Mouse (Mus musculus) heart, embryonic 13.5 days (tissue): Measurements from ENCODE around the gene Gpsm2. TPM values are rescaled to one million over a fixed set of nuclear protein-coding genes. Genes with fewer than 3 reads are reported as not detected.

Experiments
- ATAC-seq: fragments of 200-750 bp; cut with Nextera tagmentation; 2 replicates; pipeline ENCODE4 v1.8.0; 2017; ENCODE audit warnings: moderate TSS enrichment; ENCODE audit not compliant: insufficient number of reproducible peaks, low FRiP score, low TSS enrichment; ENCODE audit errors: extremely low read depth
- H3K27ac ChIP-seq: fragments of 300-500 bp; sonication (generic); replicated peaks from 2 replicates; pipeline ENCODE4 v1.5.1; 2015; ENCODE audit warnings: moderate library complexity, mild to moderate bottlenecking, inconsistent platforms
- H3K27me3 ChIP-seq: fragments of 300-500 bp; sonication (generic); replicated peaks from 2 replicates; pipeline ENCODE4 v1.6.1; 2015; ENCODE audit warnings: mild to moderate bottlenecking, inconsistent platforms
- H3K36me3 ChIP-seq: fragments of 300-500 bp; sonication (generic); 2 replicates; pipeline ENCODE4 v1.6.1; 2015; ENCODE audit warnings: mild to moderate bottlenecking, inconsistent platforms
- H3K4me1 ChIP-seq: fragments of 300-500 bp; sonication (generic); 2 replicates; pipeline ENCODE4 v1.6.1; 2015; ENCODE audit warnings: inconsistent platforms
- H3K4me2 ChIP-seq: fragments of 300-500 bp; sonication (generic); 2 replicates; pipeline ENCODE4 v1.6.1; 2015; ENCODE audit warnings: inconsistent platforms, mild to moderate bottlenecking, moderate library complexity
- H3K4me3 ChIP-seq: fragments of 300-500 bp; sonication (generic); 2 replicates; pipeline ENCODE4 v1.5.1; 2015; ENCODE audit warnings: moderate library complexity, mild to moderate bottlenecking, inconsistent platforms
- H3K9ac ChIP-seq: fragments of 300-500 bp; sonication (generic); 2 replicates; pipeline ENCODE4 v1.6.1; 2015; ENCODE audit warnings: inconsistent platforms, mild to moderate bottlenecking, moderate library complexity
- H3K9me3 ChIP-seq: fragments of 300-500 bp; sonication (generic); 2 replicates; pipeline ENCODE4 v1.6.1; 2016; ENCODE audit warnings: inconsistent platforms
- WGBS: fragments of 180-500 bp; shearing (Covaris S2); methylation state at CpG from one replicate; pipeline ENCODE4 v1.1.7; 2015; ENCODE audit warnings: mixed read lengths; 5-methylcytosine and 5-hydroxymethylcytosine counted together
- polyA plus RNA-seq: library from polyadenylated mRNA; unstranded; fragments of >200 nt; fragmentation: Nextera tagmentation; extraction: Ambion mirVana; gene quantifications from 2 replicates; pipeline ENCODE4 v1.2.1, GENCODE M21; 2015

Gpsm2 gene
- polyA plus RNA-seq, 1 experiment from 2014 or later: 27.1 TPM

DNA sequence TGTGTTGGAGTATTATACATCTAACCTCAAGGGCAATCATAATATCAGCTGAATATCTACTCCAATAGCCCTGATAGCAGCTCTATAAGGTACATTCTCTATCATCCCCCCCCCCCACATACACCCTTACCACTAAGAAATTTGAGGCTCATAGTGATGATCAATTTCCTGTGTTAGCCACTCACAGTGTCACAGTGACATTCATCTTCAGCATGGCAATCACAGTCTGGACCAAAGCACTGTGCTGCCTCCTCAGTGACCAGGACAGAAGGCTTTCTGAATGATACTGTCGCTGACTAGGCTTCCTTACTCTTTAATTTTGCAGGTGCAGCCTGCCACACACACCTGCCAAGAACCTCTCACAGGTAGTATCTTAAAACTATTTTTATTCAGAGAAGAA, 34.0 kb upstream of the Gpsm2 start:
- Histone ChIP-seq H3K4me3 (no peak overlapping the region), H3K4me2 (no peak overlapping the region), H3K9ac (no peak overlapping the region), H3K9me3 (no peaks in the 10 kb centered on the region), H3K36me3 (no peaks in the 10 kb centered on the region), H3K27ac (no peak overlapping the region), H3K27me3 (peaks cover 9% of the 10 kb centered on the region), H3K4me1 (no peaks in the 10 kb centered on the region)
- 67% methylated on average over 1 of the region's 1 CpGs for WGBS
- ATAC-seq: no peak

DNA sequence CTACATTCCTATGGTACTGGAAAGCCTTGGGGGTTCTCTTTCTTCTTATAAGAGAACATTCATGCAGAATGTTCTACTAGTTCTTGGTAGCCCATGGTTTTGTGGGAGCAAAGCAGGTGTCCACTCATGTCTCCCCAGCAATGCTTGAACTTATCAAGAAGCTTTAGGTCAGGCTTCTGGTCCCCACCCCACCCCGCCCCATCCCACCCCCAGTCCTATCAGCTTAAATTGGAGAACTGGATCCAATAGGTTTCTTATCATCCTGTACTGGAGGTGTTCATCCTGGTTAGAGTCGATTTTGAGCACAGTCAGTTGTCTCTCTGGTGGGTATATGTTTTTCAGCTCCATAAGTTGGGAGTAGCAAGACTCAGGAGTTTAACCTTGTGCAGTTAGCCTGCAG, 33.4 kb upstream of the Gpsm2 start:
- no peak overlapping the region for H3K27ac ChIP-seq
- H3K36me3 ChIP-seq: no peaks in the 10 kb centered on the region
- H3K4me3 ChIP-seq: no peak overlapping the region
- H3K9ac ChIP-seq: no peak overlapping the region
- no peak overlapping the region for H3K4me2 ChIP-seq
- ATAC-seq: no peak
- peaks cover 9% of the 10 kb centered on the region for H3K27me3 ChIP-seq
- WGBS: 64% methylated on average over 2 of the region's 2 CpGs
- no peaks in the 10 kb centered on the region for H3K9me3 ChIP-seq
- H3K4me1 ChIP-seq: no peaks in the 10 kb centered on the region

DNA sequence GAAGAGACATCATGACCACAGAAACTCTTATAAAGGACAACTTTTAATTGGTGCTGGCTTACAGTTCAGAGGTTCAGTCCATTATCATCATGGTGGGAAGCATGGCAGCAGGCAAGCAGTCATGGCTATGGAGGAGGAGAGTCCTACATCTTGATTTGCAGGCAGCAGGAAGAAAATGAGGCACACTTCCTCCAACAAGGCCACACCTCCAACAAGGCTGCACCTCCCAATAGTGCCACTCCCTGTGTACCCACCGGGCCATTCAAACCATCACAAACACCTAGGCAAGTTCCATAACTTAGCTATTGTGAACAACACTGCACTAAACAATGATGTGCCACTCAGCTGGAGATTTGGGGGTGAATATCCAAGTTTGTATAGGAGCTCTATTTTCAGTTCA, 32.4 kb upstream of the Gpsm2 start:
- Histone ChIP-seq H3K36me3 (no peaks in the 10 kb centered on the region), H3K9ac (no peak overlapping the region), H3K4me3 (no peak overlapping the region), H3K4me1 (no peaks in the 10 kb centered on the region), H3K4me2 (no peak overlapping the region), H3K27me3 (peaks cover 9% of the 10 kb centered on the region), H3K27ac (no peak overlapping the region), H3K9me3 (no peaks in the 10 kb centered on the region)
- ATAC-seq: no peak
- WGBS: 68% methylated on average over 1 of the region's 1 CpGs

DNA sequence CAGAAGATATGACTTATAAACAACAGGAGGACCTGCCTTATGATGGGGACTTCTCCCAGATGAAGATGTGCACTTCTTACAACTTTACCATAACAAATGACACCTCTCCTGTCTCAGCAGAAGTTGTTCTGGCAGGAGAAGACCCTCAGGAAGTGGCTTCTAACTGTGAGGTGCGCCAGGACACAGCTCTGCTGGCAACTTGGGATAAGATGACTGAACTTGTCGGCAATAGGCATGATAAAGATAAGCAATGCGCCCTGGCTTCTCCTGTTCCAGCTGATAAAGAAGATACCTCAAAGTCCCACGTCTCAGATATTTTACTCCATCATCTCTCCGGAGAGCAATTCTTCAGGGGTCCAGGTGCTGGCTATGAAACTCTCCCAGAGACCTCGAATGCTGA, 29.6 kb upstream of the Gpsm2 start:
- H3K4me2 ChIP-seq: no peak overlapping the region
- no peak overlapping the region for H3K9ac ChIP-seq
- no peak overlapping the region for H3K27ac ChIP-seq
- no peaks in the 10 kb centered on the region for H3K27me3 ChIP-seq
- ATAC-seq: no peak
- 41% methylated on average over 6 of the region's 6 CpGs for WGBS
- no peak overlapping the region for H3K4me3 ChIP-seq
- no peaks in the 10 kb centered on the region for H3K36me3 ChIP-seq
- H3K9me3 ChIP-seq: no peaks in the 10 kb centered on the region
- no peaks in the 10 kb centered on the region for H3K4me1 ChIP-seq

DNA sequence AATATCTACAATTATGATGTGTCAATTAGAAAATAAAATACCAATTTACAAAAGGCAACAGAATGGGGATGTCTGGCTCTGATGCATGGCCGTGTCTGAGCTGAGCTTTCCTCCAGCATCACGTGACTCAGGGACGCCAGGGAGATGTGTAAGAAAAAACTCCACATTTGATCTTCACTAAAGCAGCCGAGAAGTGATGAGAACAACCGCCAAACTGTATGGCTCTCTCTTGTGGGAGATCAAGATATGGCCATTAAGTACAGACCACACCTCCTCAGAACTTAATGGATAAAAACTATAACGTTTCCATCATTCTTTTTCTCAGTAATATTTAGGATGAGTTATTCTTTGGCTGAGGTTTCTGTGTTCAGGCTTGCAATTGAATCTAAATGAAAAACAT, 29.0 kb upstream of the Gpsm2 start:
- Histone ChIP-seq H3K4me2 (no peak overlapping the region), H3K36me3 (no peaks in the 10 kb centered on the region), H3K27me3 (no peaks in the 10 kb centered on the region), H3K9me3 (no peaks in the 10 kb centered on the region), H3K4me1 (no peaks in the 10 kb centered on the region), H3K9ac (no peak overlapping the region), H3K4me3 (no peak overlapping the region), H3K27ac (no peak overlapping the region)
- ATAC-seq: no peak
- 58% methylated on average over 6 of the region's 6 CpGs for WGBS

DNA sequence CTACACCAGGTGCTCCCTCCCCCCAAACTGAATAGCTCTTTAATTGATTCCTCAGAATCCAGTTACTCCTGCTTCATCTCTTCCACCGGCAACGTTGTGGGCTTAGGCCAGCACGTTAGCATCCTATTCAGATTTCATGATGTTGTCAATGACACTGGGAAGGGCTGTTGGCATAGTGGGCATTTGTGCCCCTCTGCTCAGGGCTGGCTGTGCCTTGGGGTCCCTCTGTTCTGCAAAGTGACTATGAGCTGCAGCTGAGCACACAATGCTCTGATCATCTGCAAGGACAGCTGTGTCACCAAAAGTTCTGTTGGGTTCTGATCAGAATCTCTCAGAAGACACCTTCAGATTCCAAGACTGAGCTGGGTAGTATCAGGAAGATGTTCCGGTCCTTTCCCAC, 22.0 kb upstream of the Gpsm2 start:
- no peak for ATAC-seq
- H3K4me1 ChIP-seq: peaks cover 6% of the 10 kb centered on the region; the same call in 1 of the 2 replicates
- no peak overlapping the region for H3K27ac ChIP-seq
- H3K9ac ChIP-seq: no peak overlapping the region
- no peak overlapping the region for H3K4me3 ChIP-seq
- no peaks in the 10 kb centered on the region for H3K9me3 ChIP-seq
- no peaks in the 10 kb centered on the region for H3K27me3 ChIP-seq
- WGBS: 77% methylated on average over 4 of the region's 4 CpGs
- no peak overlapping the region for H3K4me2 ChIP-seq
- H3K36me3 ChIP-seq: no peaks in the 10 kb centered on the region

DNA sequence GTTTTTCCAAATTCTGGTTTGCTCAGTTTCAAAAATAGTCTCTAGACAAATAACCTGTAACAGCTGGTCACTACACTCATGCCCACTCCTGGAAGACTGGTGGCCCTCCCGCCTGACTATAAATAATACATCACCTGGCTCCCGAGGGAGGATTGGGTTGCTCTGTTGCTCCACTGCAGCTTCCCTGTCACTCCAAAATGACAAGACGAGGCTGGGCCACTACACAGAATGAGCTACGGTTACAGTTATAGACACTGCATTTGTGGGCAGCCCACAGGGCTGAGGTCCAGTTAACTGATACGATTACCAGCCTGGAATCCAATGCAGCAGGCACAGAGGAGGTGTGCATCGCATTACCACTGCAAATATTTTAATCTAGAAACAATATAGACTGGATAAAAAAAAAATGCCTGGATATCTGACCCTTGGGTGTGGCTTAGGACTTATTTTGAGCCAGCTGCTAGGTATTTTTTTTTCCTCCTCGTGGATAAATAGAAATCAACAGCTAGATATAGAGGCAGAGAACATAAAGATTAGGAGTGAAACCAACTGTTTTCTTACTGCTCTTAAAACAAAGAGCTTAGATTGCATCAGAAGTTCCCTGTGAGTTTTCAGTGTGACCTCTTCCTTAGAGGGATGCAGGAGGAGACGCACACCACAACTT, 17.1 kb upstream of the Gpsm2 start, which contains the start of gene Aknad1:
Gene Aknad1, plus strand, starts transcription at position 614 of the 664 bp plus-strand sequence.
- H3K27me3 ChIP-seq: no peaks in the 10 kb centered on the region

DNA sequence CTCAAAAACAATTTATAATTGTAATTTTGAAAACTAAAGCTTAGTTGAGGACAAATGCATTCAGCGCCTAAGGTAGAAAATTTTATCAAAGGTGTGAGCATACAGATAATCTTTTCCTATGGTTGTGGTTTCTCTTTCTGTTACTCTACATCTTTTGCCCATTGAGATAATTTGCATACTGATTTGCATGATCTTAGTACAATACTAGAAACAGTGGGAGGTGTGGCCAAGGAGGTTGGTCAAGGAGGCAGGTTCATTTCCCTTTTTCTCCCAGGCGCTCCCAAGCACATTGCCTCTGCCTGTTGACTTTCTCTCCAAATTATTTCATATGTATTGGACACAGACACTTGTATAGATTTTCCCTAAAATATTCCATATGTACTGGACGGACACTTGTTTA, 15.7 kb upstream of the Gpsm2 start:
- no peaks in the 10 kb centered on the region for H3K9me3 ChIP-seq
- H3K36me3 ChIP-seq: no peaks in the 10 kb centered on the region
- no peak overlapping the region for H3K9ac ChIP-seq
- no peak for ATAC-seq
- H3K4me1 ChIP-seq: no peaks in the 10 kb centered on the region
- no peak overlapping the region for H3K4me3 ChIP-seq
- no peak overlapping the region for H3K4me2 ChIP-seq
- H3K27me3 ChIP-seq: no peaks in the 10 kb centered on the region
- H3K27ac ChIP-seq: no peak overlapping the region
- 86% methylated on average over 3 of the region's 3 CpGs for WGBS

More for the DNA sequence above, 17.1 kb upstream of the Gpsm2 start, which contains the start of gene Aknad1:
- H3K27ac ChIP-seq: no peak within 1 kb of the TSS
- 52% methylated on average over 8 of the region's 8 CpGs for WGBS
- no peak within 1 kb of the TSS for H3K9ac ChIP-seq
- no peaks in the 10 kb centered on the region for H3K9me3 ChIP-seq
- no peaks in the 10 kb centered on the region for H3K4me1 ChIP-seq
- H3K4me2 ChIP-seq: no peak within 1 kb of the TSS
- H3K4me3 ChIP-seq: no peak within 1 kb of the TSS
- H3K36me3 ChIP-seq: no peaks in the 10 kb centered on the region
- ATAC-seq: no peak

DNA sequence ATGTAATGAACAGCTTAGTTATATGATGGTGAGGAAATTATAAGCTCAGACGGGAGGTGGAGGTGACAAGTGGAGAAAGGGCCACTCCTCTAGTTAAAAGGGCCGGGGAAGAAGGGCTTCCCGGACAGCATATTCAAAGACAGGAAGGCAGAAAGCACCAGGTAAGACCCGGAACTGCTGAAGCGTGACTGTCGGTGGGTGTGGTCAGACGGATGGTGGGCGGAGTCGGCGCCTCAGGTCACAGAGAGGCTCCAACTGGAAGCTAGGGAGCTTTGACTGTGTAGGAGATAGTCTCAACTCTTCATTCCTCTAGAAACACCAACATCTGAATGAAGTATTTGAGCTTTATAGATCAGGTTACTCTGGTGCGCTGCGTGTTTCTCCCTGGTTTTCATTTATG, 8.2 kb upstream of the Gpsm2 start:
- no peak for ATAC-seq
- WGBS: 30% methylated on average over 12 of the region's 12 CpGs
- Histone ChIP-seq H3K4me1 (no peaks in the 10 kb centered on the region), H3K4me2 (peak overlapping the region; percentile 38), H3K27ac (no peak overlapping the region), H3K27me3 (no peaks in the 10 kb centered on the region), H3K4me3 (peak overlapping the region; percentile 11; the same call in 1 of the 2 replicates), H3K9me3 (no peaks in the 10 kb centered on the region), H3K36me3 (no peaks in the 10 kb centered on the region), H3K9ac (0 out of 2 replicates have a peak overlapping the region, but pooled peaks have one; percentile 33)

DNA sequence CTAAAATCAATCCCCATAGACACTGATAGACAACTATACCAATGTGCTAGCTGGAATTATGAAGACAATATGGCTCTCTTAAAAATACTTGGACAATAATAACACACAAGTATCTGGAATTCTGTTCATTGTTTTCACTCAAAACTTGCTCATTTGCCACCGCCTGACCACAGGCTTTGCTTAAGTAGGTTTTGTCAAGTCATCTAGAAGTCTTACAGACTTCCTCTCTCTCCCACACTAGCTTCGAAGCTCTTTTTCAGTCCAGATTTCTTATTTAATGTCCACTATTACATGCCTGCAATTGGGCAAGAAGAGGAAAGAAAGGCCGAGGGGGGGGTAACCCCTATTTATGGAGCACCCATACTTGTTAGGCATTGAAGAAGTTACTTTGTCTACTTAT, 5.7 kb upstream of the Gpsm2 start:
- no peak for ATAC-seq
- Histone ChIP-seq H3K4me3 (no peak overlapping the region), H3K9ac (no peak overlapping the region), H3K4me2 (no peak overlapping the region), H3K36me3 (no peaks in the 10 kb centered on the region), H3K27me3 (no peaks in the 10 kb centered on the region), H3K27ac (no peak overlapping the region), H3K4me1 (peaks cover 3% of the 10 kb centered on the region), H3K9me3 (no peaks in the 10 kb centered on the region)
- 75% methylated on average over 3 of the region's 3 CpGs for WGBS

DNA sequence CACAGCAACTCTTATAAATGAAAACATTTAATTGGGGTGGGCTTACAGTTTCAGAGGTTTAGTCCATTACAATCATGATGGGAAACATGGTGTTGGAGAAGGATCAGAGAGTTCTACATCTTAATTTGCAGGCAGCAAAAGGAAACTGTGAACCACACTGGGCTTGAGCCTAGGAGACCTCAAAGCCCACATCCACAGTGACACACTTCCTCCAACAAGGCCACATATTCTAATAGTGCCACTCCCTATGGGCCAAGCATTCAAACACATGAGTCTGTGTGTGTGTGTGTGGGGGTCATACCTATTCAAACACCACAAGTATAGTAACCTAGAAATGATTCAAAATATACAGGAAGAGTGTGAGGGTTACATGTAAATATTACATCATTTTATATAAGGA, 5.2 kb upstream of the Gpsm2 start:
- H3K9ac ChIP-seq: no peak overlapping the region
- no peak for ATAC-seq
- no peaks in the 10 kb centered on the region for H3K27me3 ChIP-seq
- no peaks in the 10 kb centered on the region for H3K9me3 ChIP-seq
- no peak overlapping the region for H3K4me2 ChIP-seq
- no peak overlapping the region for H3K4me3 ChIP-seq
- no peak overlapping the region for H3K27ac ChIP-seq
- H3K4me1 ChIP-seq: peaks cover 6% of the 10 kb centered on the region
- no peaks in the 10 kb centered on the region for H3K36me3 ChIP-seq

DNA sequence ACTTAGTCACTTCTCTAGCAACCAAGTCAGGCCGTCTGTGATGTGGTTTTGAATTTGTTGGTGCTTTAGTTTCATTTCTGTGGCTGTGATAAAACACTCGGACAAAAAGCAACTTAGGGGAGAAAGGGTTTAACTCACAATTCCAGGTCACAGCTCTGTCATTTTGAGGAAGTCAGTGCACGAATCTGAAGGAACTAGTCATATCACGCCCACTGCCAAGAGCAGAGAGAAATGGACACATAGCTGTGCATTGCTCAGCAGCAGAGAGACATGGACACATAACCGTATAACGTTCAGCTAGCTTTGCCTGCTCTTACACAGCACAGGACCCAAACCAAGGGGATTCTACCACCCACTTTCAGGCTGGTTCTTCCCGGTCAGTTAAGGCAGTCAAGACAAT, 4.3 kb upstream of the Gpsm2 start:
- H3K27ac ChIP-seq: no peak overlapping the region
- H3K4me2 ChIP-seq: no peak overlapping the region
- peaks cover 6% of the 10 kb centered on the region for H3K4me1 ChIP-seq
- ATAC-seq: no peak
- no peaks in the 10 kb centered on the region for H3K27me3 ChIP-seq
- H3K9me3 ChIP-seq: no peaks in the 10 kb centered on the region
- H3K9ac ChIP-seq: no peak overlapping the region
- no peak overlapping the region for H3K4me3 ChIP-seq
- WGBS: 78% methylated on average over 7 of the region's 7 CpGs
- H3K36me3 ChIP-seq: no peaks in the 10 kb centered on the region
